Mouse (Mus musculus): ENCODE measurements around the gene Top3a. TPM values are rescaled to one million over a fixed set of nuclear protein-coding genes. Genes with fewer than 3 reads are reported as not detected.

The Top3a gene
- 1.8 TPM for polyA plus RNA-seq (2015; fragmentation: Illumina TruSeq; extraction: RNeasy Lipid Tissue Mini Kit (QIAGEN cat#74804); ENCODE audit: insufficient read depth, low read depth, low replicate concordance)

DNA sequence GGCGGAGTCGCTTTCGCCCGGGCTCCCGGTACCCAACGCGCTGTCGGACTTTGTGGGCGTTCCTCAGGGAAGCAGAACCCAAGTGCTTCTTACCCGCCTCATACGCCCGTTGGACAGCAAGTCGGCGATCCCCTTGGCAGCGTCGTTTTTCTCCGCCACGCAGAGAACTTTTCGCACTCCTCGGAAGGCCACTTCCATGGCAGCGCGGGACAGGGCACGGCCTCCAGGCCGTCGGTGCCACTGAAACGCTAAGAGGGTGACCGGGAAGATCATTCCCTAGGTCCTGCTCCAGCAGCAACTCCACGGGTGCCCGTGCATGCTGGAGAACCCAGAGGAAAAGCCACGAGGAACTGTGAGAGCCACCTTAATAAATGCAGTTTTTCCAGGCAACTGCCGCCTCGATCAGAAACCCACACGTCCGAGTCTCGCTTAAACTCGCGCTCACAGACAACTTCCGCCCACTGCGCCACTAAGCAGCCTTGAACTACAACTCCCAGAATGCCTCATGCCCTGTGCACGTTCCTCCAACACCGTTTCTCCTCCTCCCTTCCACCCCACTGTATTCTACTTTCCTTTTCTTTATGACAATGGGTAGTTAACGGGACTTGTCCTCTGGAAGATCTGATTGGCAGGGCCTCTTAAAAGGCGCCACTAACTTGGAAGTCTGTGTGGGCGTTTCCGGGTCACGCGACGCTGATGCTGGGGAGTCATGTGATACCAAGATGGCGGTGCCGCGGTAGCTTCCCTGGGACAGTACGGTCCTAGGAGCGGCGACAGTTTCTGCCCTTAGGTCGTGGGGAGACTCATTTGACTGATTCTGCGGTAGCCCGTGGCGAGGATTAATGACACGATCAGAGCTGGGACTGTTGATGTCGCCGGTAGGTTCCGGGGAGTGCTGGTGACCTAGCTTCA is at the start of gene Top3a, which contains the start of gene Smcr8:
TSS of gene Top3a (minus strand) at position 537 of the 912 bp plus-strand sequence.
TSS of gene Smcr8 (plus strand) at position 696 of the 912 bp plus-strand sequence.

DNA sequence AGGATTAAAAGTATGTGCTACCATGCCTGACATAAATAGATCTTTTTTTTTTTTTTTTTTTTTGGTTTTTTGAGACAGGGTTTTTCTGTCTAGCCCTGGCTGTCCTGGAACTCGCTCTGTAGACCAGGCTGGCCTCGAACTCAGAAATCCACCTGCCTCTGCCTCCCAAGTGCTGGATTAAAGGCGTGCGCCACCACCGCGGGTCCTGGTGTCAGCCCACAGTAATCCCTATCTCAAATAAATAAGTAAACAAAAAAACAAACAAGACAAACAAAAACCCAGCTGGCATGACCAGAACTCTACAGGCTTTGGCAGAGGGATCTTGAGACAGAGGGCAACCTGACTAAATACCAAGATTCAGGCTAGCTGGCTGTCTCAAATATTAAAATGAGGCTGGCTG is 34.5 kb upstream of the Top3a start, which contains the start of gene Shmt1:
TSS of gene Shmt1 (minus strand) at position 101 of the 400 bp plus-strand sequence.

GRCm38 (mm10) chr11:60728260-60728761 is 48.9 kb downstream of the Top3a start, which contains the start of gene Mief2:
TSS of gene Mief2 (plus strand) at chr11:60728398.

DNA sequence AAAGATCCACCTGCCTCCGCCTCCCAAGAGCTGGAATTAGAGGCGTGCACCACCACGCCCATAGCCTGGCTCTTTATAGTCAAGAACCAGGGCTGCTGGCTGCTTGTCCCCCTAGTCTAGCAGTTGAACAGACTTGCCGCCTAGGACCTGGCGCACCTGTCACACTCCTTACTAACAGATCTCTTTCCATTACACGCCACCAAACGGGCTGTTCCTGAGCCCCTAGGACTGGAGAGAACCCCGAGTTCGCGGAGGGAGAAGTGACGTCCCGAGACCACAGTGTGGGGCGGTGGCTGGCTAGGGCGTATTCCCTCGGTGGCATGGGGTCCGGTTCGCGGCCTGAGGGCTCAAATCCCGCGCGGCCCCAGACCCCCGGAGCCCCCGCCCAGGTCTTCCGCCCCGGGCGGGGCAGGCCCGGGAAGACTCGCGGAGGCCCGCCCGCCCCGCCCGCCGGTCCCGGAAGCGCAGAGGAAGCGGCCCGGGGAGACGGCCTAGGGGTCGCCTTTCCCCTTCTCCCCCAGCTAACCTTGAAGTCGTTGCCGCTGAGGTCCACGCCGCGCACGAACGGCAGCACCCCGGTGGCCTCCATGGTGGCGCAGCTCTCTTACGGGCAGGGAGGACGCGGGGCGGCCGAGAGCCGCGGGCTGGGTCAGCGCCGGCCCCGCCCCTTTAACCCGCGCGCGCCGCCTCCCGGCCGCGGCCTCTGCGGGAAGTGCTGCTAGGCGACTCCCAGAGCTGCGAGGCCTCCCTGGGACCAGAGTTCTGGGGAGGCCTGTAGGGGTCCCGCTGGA is 50.4 kb downstream of the Top3a start, which contains the start of gene Flii:
TSS of gene Flii (minus strand) at position 663 of the 791 bp plus-strand sequence.

GRCm38 (mm10) chr11:60699524-60700075 is 77.6 kb downstream of the Top3a start, which contains the start of gene Llgl1:
TSS of gene Llgl1 (plus strand) at chr11:60699723.

Other genes starting within 250 kb of the Top3a start
- 9.5 TPM for gene Alkbh5, start 241.0 kb downstream of the Top3a start, polyA plus RNA-seq (2015; fragmentation: Illumina TruSeq; extraction: RNeasy Lipid Tissue Mini Kit (QIAGEN cat#74804); ENCODE audit: insufficient read depth, low read depth, low replicate concordance)
- gene Llgl1, start 77.6 kb downstream of the Top3a start, polyA plus RNA-seq (2015; fragmentation: Illumina TruSeq; extraction: RNeasy Lipid Tissue Mini Kit (QIAGEN cat#74804); ENCODE audit: insufficient read depth, low read depth, low replicate concordance), result 5.1 TPM
- gene Flii, start 50.1 kb downstream of the Top3a start, polyA plus RNA-seq (2015; fragmentation: Illumina TruSeq; extraction: RNeasy Lipid Tissue Mini Kit (QIAGEN cat#74804); ENCODE audit: insufficient read depth, low read depth, low replicate concordance), result 22.9 TPM
- gene Mief2, start 49.0 kb downstream of the Top3a start, polyA plus RNA-seq (2015; fragmentation: Illumina TruSeq; extraction: RNeasy Lipid Tissue Mini Kit (QIAGEN cat#74804); ENCODE audit: insufficient read depth, low read depth, low replicate concordance), result 5.6 TPM
- gene Smcr8, start 159 bp upstream of the Top3a start, polyA plus RNA-seq (2015; fragmentation: Illumina TruSeq; extraction: RNeasy Lipid Tissue Mini Kit (QIAGEN cat#74804); ENCODE audit: insufficient read depth, low read depth, low replicate concordance), result 3.7 TPM
- 0.50 TPM for gene Shmt1, start 34.4 kb upstream of the Top3a start, polyA plus RNA-seq (2015; fragmentation: Illumina TruSeq; extraction: RNeasy Lipid Tissue Mini Kit (QIAGEN cat#74804); ENCODE audit: insufficient read depth, low read depth, low replicate concordance)
- gene Dhrs7b, start 53.3 kb upstream of the Top3a start, polyA plus RNA-seq (2015; fragmentation: Illumina TruSeq; extraction: RNeasy Lipid Tissue Mini Kit (QIAGEN cat#74804); ENCODE audit: insufficient read depth, low read depth, low replicate concordance), result 4.9 TPM
- 9.3 TPM for gene Tmem11, start 101.9 kb upstream of the Top3a start, polyA plus RNA-seq (2015; fragmentation: Illumina TruSeq; extraction: RNeasy Lipid Tissue Mini Kit (QIAGEN cat#74804); ENCODE audit: insufficient read depth, low read depth, low replicate concordance)
- 2.3 TPM for gene Natd1, start 137.4 kb upstream of the Top3a start, polyA plus RNA-seq (2015; fragmentation: Illumina TruSeq; extraction: RNeasy Lipid Tissue Mini Kit (QIAGEN cat#74804); ENCODE audit: insufficient read depth, low read depth, low replicate concordance)
- 9.0 TPM for gene Map2k3, start 154.7 kb upstream of the Top3a start, polyA plus RNA-seq (2015; fragmentation: Illumina TruSeq; extraction: RNeasy Lipid Tissue Mini Kit (QIAGEN cat#74804); ENCODE audit: insufficient read depth, low read depth, low replicate concordance)
- gene Kcnj12, start 245.2 kb upstream of the Top3a start, polyA plus RNA-seq (2015; fragmentation: Illumina TruSeq; extraction: RNeasy Lipid Tissue Mini Kit (QIAGEN cat#74804); ENCODE audit: insufficient read depth, low read depth, low replicate concordance), result 0.46 TPM